18 mouse cellular contexts compared by ENCODE assay signal in genomic region chr1:153075955-153076354, GRCm38 (mm10).
A peak's percentile ranks its signal among the peaks of the same experiment; 100 is the strongest.
DNase-seq lines count a peak whose midpoint lies in the region; ATAC-seq lines count a peak whose summit lies in the region.
"Had no signal": no experiment of that assay in that cellular context is flagged by ENCODE, and none has a peak within 500 bp of the region (broad histone marks: within the 10 kb centered on the region; RNA-seq: fewer than 3 reads in every experiment).

No protein-coding gene starts in this region.

- peak; percentile 84 for DNase-seq in heart, adult 11 months
- DNase-seq in heart, postnatal 36 days = no peak
- DNase-seq in lung, postnatal 14 days = no peak
- no peak for DNase-seq in forebrain, embryonic 14.5 days (ENCODE audit: low spot score)
- no peak for DNase-seq in left cerebral cortex, postnatal 14 days (ENCODE audit: low spot score in 2 of 2)
- DNase-seq: adrenal gland, adult 8-10 months; cerebellum, adult 11-12 months; gastrocnemius, postnatal 36 days; kidney, adult 18-20 months; spleen, adult 18-20 months; thymus, postnatal 36 days had no signal

- H3K9me3 ChIP-seq in lung, embryonic 15.5 days = no peaks in the 10 kb centered on the region
- H3K9me3 ChIP-seq in forebrain, embryonic 14.5 days (replicated peaks; ENCODE audit: control insufficient read depth, low read length) = no peaks in the 10 kb centered on the region
- H3K9me3 ChIP-seq: limb, embryonic 13.5 days; liver, embryonic 15.5 days; stomach, embryonic 15.5 days had no signal

- intact Hi-C loops in heart, postnatal 36 days (cut with DNase I) = loop anchor here (1.0 kb wide), 1 partner anchor 9 kb away; no protein-coding TSS in a partner anchor
- intact Hi-C loops in left cerebral cortex, postnatal 14 days (cut with DNase I) = no loop called here

- H3K27ac ChIP-seq in lung, embryonic 15.5 days = no peak overlapping the region
- no peak overlapping the region for H3K27ac ChIP-seq in forebrain, embryonic 14.5 days (ENCODE audit: low read depth, low read length)
- H3K27ac ChIP-seq: limb, embryonic 13.5 days; liver, embryonic 15.5 days; stomach, embryonic 15.5 days had no signal

- H3K27me3 ChIP-seq in lung, embryonic 15.5 days = peaks cover 12% of the 10 kb centered on the region; the same call in 1 of the 2 replicates
- 0 out of 2 replicates have a peak, but pooled peaks cover 3% of the 10 kb centered on the region for H3K27me3 ChIP-seq in forebrain, embryonic 14.5 days (replicated peaks; ENCODE audit: control insufficient read depth, insufficient read depth, low read length)

- no peak overlapping the region for H3K9ac ChIP-seq in lung, embryonic 15.5 days
- H3K9ac ChIP-seq in forebrain, embryonic 14.5 days (ENCODE audit: low read length) = no peak overlapping the region
- H3K9ac ChIP-seq: limb, embryonic 13.5 days; liver, embryonic 15.5 days; stomach, embryonic 15.5 days had no signal

- peaks cover 22% of the 10 kb centered on the region for H3K4me1 ChIP-seq in lung, embryonic 15.5 days
- peaks cover 33% of the 10 kb centered on the region for H3K4me1 ChIP-seq in forebrain, embryonic 14.5 days (ENCODE audit: control insufficient read depth, insufficient read depth, low read length)
- H3K4me1 ChIP-seq: liver, embryonic 15.5 days; stomach, embryonic 15.5 days had no signal

- ATAC-seq in lung, embryonic 15.5 days (ENCODE audit: borderline replicate concordance, extremely low read depth, low FRiP score, low TSS enrichment) = peak; percentile 35; the same call in 1 of the 2 replicates
- 0 out of 2 replicates have a peak, but pooled peaks have one; percentile 26 for ATAC-seq in forebrain, embryonic 14.5 days
- ATAC-seq in megakaryocyte-erythroid progenitor cell, adult 5-6 weeks (replicated peaks; ENCODE audit: low FRiP score, low TSS enrichment, poor library complexity, severe bottlenecking) = 0 out of 2 replicates have a peak, but pooled peaks have one; percentile 46

- WGBS in lung, embryonic 15.5 days = 26% methylated on average over 6 of the region's 6 CpGs
- 43% methylated on average over 6 of the region's 6 CpGs for WGBS in forebrain, embryonic 14.5 days

- no peak overlapping the region for H3K4me3 ChIP-seq in lung, embryonic 15.5 days
- no peak overlapping the region for H3K4me3 ChIP-seq in forebrain, embryonic 14.5 days (ENCODE audit: low read depth, low read length)
- H3K4me3 ChIP-seq: limb, embryonic 13.5 days; liver, embryonic 15.5 days; megakaryocyte, embryonic 14.5 days; stomach, embryonic 15.5 days had no signal

- H3K4me2 ChIP-seq in lung, embryonic 15.5 days = no peak overlapping the region
- no peak overlapping the region for H3K4me2 ChIP-seq in forebrain, embryonic 14.5 days (ENCODE audit: low read length)
- H3K4me2 ChIP-seq: heart, embryonic 11.5 days; limb, embryonic 13.5 days; liver, embryonic 15.5 days; stomach, embryonic 15.5 days had no signal

- no peaks in the 10 kb centered on the region for H3K36me3 ChIP-seq in lung, embryonic 15.5 days
- H3K36me3 ChIP-seq in forebrain, embryonic 14.5 days (ENCODE audit: control insufficient read depth, insufficient read depth, low read length) = no peaks in the 10 kb centered on the region
- H3K36me3 ChIP-seq: limb, embryonic 13.5 days; liver, embryonic 15.5 days; stomach, embryonic 15.5 days had no signal
